Mouse (Mus musculus): Measurements from ENCODE around the gene Gng13. TPM values are rescaled to one million over a fixed set of nuclear protein-coding genes. Genes with fewer than 3 reads are reported as not detected.
"Not testable (repeated sequence)": the region's sequence is repeated elsewhere in the genome, so short reads cannot be mapped to it uniquely, and the experiment has no call there.

Gng13 gene
- total RNA-seq, 2 experiments from 2014 or later, result 151 to 157 TPM

GRCm38 (mm10) chr17:25728009-25728270 is 11.0 kb downstream of the Gng13 start:
- DNase-seq (ENCODE audit: low spot score in 2 of 2), result no peak

GRCm38 (mm10) chr17:25732082-25732481 is 15.1 kb downstream of the Gng13 start:
- DNase-seq (ENCODE audit: low spot score in 2 of 2), result peak; percentile 85 to 90

GRCm38 (mm10) chr17:25735246-25735645 is 18.3 kb downstream of the Gng13 start:
- no peak for DNase-seq (ENCODE audit: low spot score in 2 of 2)

- DNase-seq (ENCODE audit: low spot score in 2 of 2), result no peak
Observed at GRCm38 (mm10) chr17:25735745-25736144, 18.8 kb downstream of the Gng13 start, which contains the start of gene Mslnl. TSS of gene Mslnl (plus strand) at chr17:25736042.

GRCm38 (mm10) chr17:25738861-25739260 is 21.9 kb downstream of the Gng13 start:
- no peak for DNase-seq (ENCODE audit: low spot score in 2 of 2)

- not testable (repeated sequence) for DNase-seq (ENCODE audit: low spot score in 2 of 2)
Observed at GRCm38 (mm10) chr17:25741471-25741870, 24.5 kb downstream of the Gng13 start.

GRCm38 (mm10) chr17:25743831-25744230 is 26.9 kb downstream of the Gng13 start:
- no peak for DNase-seq (ENCODE audit: low spot score in 2 of 2)

GRCm38 (mm10) chr17:25744311-25744710 is 27.3 kb downstream of the Gng13 start:
- no peak for DNase-seq (ENCODE audit: low spot score in 2 of 2)

- DNase-seq (ENCODE audit: low spot score in 2 of 2), result no peak
Observed at GRCm38 (mm10) chr17:25748238-25748637, 31.3 kb downstream of the Gng13 start.

- DNase-seq (ENCODE audit: low spot score in 2 of 2), result no peak
Observed at GRCm38 (mm10) chr17:25749314-25749713, 32.3 kb downstream of the Gng13 start.

GRCm38 (mm10) chr17:25751446-25751845 is 34.5 kb downstream of the Gng13 start:
- DNase-seq (ENCODE audit: low spot score in 2 of 2), result no peak

- no peak for DNase-seq (ENCODE audit: low spot score in 2 of 2)
Observed at GRCm38 (mm10) chr17:25754241-25754640, 37.3 kb downstream of the Gng13 start, which contains the start of gene Msln. TSS of gene Msln (minus strand) at chr17:25754378.

- no peak for DNase-seq (ENCODE audit: low spot score in 2 of 2)
Observed at GRCm38 (mm10) chr17:25755086-25755485, 38.1 kb downstream of the Gng13 start.

- DNase-seq (ENCODE audit: low spot score in 2 of 2), result no peak
Observed at GRCm38 (mm10) chr17:25755627-25756377, 38.8 kb downstream of the Gng13 start.

GRCm38 (mm10) chr17:25756378-25757242 is 39.6 kb downstream of the Gng13 start:
- DNase-seq (ENCODE audit: low spot score in 2 of 2), result no peak

GRCm38 (mm10) chr17:25757691-25758090 is 40.7 kb downstream of the Gng13 start:
- DNase-seq (ENCODE audit: low spot score in 2 of 2), result no peak

GRCm38 (mm10) chr17:25760148-25760547 is 43.2 kb downstream of the Gng13 start:
- peak in 1 of 2 experiments; percentile 50 for DNase-seq (ENCODE audit: low spot score in 2 of 2)

GRCm38 (mm10) chr17:25761561-25761970 is 44.6 kb downstream of the Gng13 start:
- no peak for DNase-seq (ENCODE audit: low spot score in 2 of 2)

- DNase-seq (ENCODE audit: low spot score in 2 of 2), result no peak
Observed at GRCm38 (mm10) chr17:25762591-25762990, 45.6 kb downstream of the Gng13 start.

- DNase-seq (ENCODE audit: low spot score in 2 of 2), result no peak
Observed at GRCm38 (mm10) chr17:25765886-25766285, 48.9 kb downstream of the Gng13 start.
